Mouse (Mus musculus): ENCODE data around the gene Spn. TPM values are rescaled to one million over a fixed set of nuclear protein-coding genes. Genes with fewer than 3 reads are reported as not detected.

The Spn gene
- total and polyA plus RNA-seq, 2 experiments = 0.28 to 0.88 TPM

- Histone ChIP-seq H3K9ac (ENCODE audit: low read depth, low read length) (no peak overlapping the region), H3K27me3 (ENCODE audit: control insufficient read depth, insufficient read depth, low read length) (no peaks in the 10 kb centered on the region), H3K79me2 (ENCODE audit: control insufficient read depth, insufficient read depth, low read length) (no peaks in the 10 kb centered on the region), H3K36me3 (ENCODE audit: control insufficient read depth, insufficient read depth, low read length) (no peaks in the 10 kb centered on the region), H3K27ac (replicated peaks; ENCODE audit: insufficient read depth, low read depth, low read length) (no peak overlapping the region), H3K4me1 (ENCODE audit: control insufficient read depth, insufficient read depth, low read length) (no peaks in the 10 kb centered on the region), H3K4me3 (ENCODE audit: insufficient read depth, low read depth, low read length) (no peak overlapping the region)
- 93% methylated on average over 4 of the region's 4 CpGs for WGBS
- DNase-seq (ENCODE audit: extremely low read depth, low read depth, low spot score) = no peak
- TF ChIP-seq CTCF (IDR thresholded peaks at IDR 0.05; ENCODE audit: low read depth, low read length) (no peak), POLR2A (IDR thresholded peaks at IDR 0.05; ENCODE audit: extremely low read depth, insufficient read depth, low read length) (no peak)
These were observed 38.7 kb downstream of the Spn start for GRCm38 (mm10) chr7:127098950-127099349.

GRCm38 (mm10) chr7:127098521-127098920 lies 39.1 kb downstream of the Spn start:
- Histone ChIP-seq H3K4me3 (ENCODE audit: insufficient read depth, low read depth, low read length) (no peak overlapping the region), H3K9ac (ENCODE audit: low read depth, low read length) (no peak overlapping the region), H3K36me3 (ENCODE audit: control insufficient read depth, insufficient read depth, low read length) (no peaks in the 10 kb centered on the region), H3K27me3 (ENCODE audit: control insufficient read depth, insufficient read depth, low read length) (no peaks in the 10 kb centered on the region), H3K4me1 (ENCODE audit: control insufficient read depth, insufficient read depth, low read length) (no peaks in the 10 kb centered on the region), H3K27ac (replicated peaks; ENCODE audit: insufficient read depth, low read depth, low read length) (no peak overlapping the region), H3K79me2 (ENCODE audit: control insufficient read depth, insufficient read depth, low read length) (no peaks in the 10 kb centered on the region)
- WGBS = 89% methylated on average over 5 of the region's 5 CpGs
- no peak for TF ChIP-seq CTCF (IDR thresholded peaks at IDR 0.05; ENCODE audit: low read depth, low read length)
- TF ChIP-seq POLR2A (IDR thresholded peaks at IDR 0.05; ENCODE audit: extremely low read depth, insufficient read depth, low read length) = no peak
- no peak for DNase-seq (ENCODE audit: extremely low read depth, low read depth, low spot score)

- Histone ChIP-seq H3K27me3 (ENCODE audit: control insufficient read depth, insufficient read depth, low read length) (no peaks in the 10 kb centered on the region), H3K4me3 (ENCODE audit: insufficient read depth, low read depth, low read length) (no peak overlapping the region), H3K4me1 (ENCODE audit: control insufficient read depth, insufficient read depth, low read length) (no peaks in the 10 kb centered on the region), H3K36me3 (ENCODE audit: control insufficient read depth, insufficient read depth, low read length) (no peaks in the 10 kb centered on the region), H3K27ac (replicated peaks; ENCODE audit: insufficient read depth, low read depth, low read length) (no peak overlapping the region), H3K79me2 (ENCODE audit: control insufficient read depth, insufficient read depth, low read length) (no peaks in the 10 kb centered on the region), H3K9ac (ENCODE audit: low read depth, low read length) (no peak overlapping the region)
- no peak for DNase-seq (ENCODE audit: extremely low read depth, low read depth, low spot score)
- WGBS = 84% methylated on average over 7 of the region's 7 CpGs
- TF ChIP-seq POLR2A (IDR thresholded peaks at IDR 0.05; ENCODE audit: extremely low read depth, insufficient read depth, low read length) = no peak
- no peak for TF ChIP-seq CTCF (IDR thresholded peaks at IDR 0.05; ENCODE audit: low read depth, low read length)
These were observed 41.2 kb downstream of the Spn start for GRCm38 (mm10) chr7:127096456-127096855.

- Histone ChIP-seq H3K9ac (ENCODE audit: low read depth, low read length) (no peak overlapping the region), H3K4me3 (ENCODE audit: insufficient read depth, low read depth, low read length) (no peak overlapping the region), H3K27ac (replicated peaks; ENCODE audit: insufficient read depth, low read depth, low read length) (no peak overlapping the region), H3K79me2 (ENCODE audit: control insufficient read depth, insufficient read depth, low read length) (no peaks in the 10 kb centered on the region), H3K4me1 (ENCODE audit: control insufficient read depth, insufficient read depth, low read length) (peaks cover 2% of the 10 kb centered on the region; the same call in 1 of the 2 replicates), H3K36me3 (ENCODE audit: control insufficient read depth, insufficient read depth, low read length) (no peaks in the 10 kb centered on the region), H3K27me3 (ENCODE audit: control insufficient read depth, insufficient read depth, low read length) (no peaks in the 10 kb centered on the region)
- DNase-seq (ENCODE audit: extremely low read depth, low read depth, low spot score) = no peak
- no peak for TF ChIP-seq POLR2A (IDR thresholded peaks at IDR 0.05; ENCODE audit: extremely low read depth, insufficient read depth, low read length)
- no peak for TF ChIP-seq CTCF (IDR thresholded peaks at IDR 0.05; ENCODE audit: low read depth, low read length)
- 69% methylated on average over 3 of the region's 3 CpGs for WGBS
These were observed 43.7 kb downstream of the Spn start for GRCm38 (mm10) chr7:127093914-127094313.

GRCm38 (mm10) chr7:127091114-127091896 lies 46.3 kb downstream of the Spn start, which contains the start of gene AI467606:
Gene AI467606 (plus strand): TSS chr7:127091359.
- WGBS = 87% methylated on average over 16 of the region's 16 CpGs
- no peak for DNase-seq (ENCODE audit: extremely low read depth, low read depth, low spot score)
- peaks cover 2% of the 10 kb centered on the region; the same call in 1 of the 2 replicates for H3K4me1 ChIP-seq (ENCODE audit: control insufficient read depth, insufficient read depth, low read length)

More at GRCm38 (mm10) chr7:127091114-127091896, 46.3 kb downstream of the Spn start, which contains the start of gene AI467606:
- Histone ChIP-seq H3K9ac (ENCODE audit: low read depth, low read length) (no peak within 1 kb of the TSS), H3K4me3 (ENCODE audit: insufficient read depth, low read depth, low read length) (peak within 1 kb of the TSS; percentile 6), H3K27me3 (ENCODE audit: control insufficient read depth, insufficient read depth, low read length) (no peaks in the 10 kb centered on the region), H3K79me2 (ENCODE audit: control insufficient read depth, insufficient read depth, low read length) (no peaks in the 10 kb centered on the region), H3K27ac (replicated peaks; ENCODE audit: insufficient read depth, low read depth, low read length) (peak within 1 kb of the TSS; percentile 41), H3K36me3 (ENCODE audit: control insufficient read depth, insufficient read depth, low read length) (no peaks in the 10 kb centered on the region)
- TF ChIP-seq CTCF (IDR thresholded peaks at IDR 0.05; ENCODE audit: low read depth, low read length) = no peak
- no peak for TF ChIP-seq POLR2A (IDR thresholded peaks at IDR 0.05; ENCODE audit: extremely low read depth, insufficient read depth, low read length)
